Mouse (Mus musculus) embryonic facial prominence, embryonic 14.5 days (tissue): ENCODE data around the gene St6galnac4. TPM values are rescaled to one million over a fixed set of nuclear protein-coding genes. Genes with fewer than 3 reads are reported as not detected.

Source experiments
- ATAC-seq: fragments of 200-750 bp; cut with Nextera tagmentation; 2 replicates; pipeline ENCODE4 v1.8.0; 2017; ENCODE audit warnings: low read depth, moderate number of reproducible peaks, moderate TSS enrichment
- DNase-seq: peaks from one replicate; pipeline ENCODE4 v3.0.0-alpha.2; 2015; ENCODE audit warnings: low spot score
- H3K27ac ChIP-seq: fragments of 300-500 bp; sonication (generic); replicated peaks from 2 replicates; pipeline ENCODE4 v1.5.1; 2014; ENCODE audit warnings: low read depth, mild to moderate bottlenecking, low read length, moderate library complexity
- H3K27me3 ChIP-seq: fragments of 300-500 bp; sonication (generic); replicated peaks from 2 replicates; pipeline ENCODE4 v1.6.1; 2014; ENCODE audit warnings: low read length; ENCODE audit not compliant: control insufficient read depth, insufficient read depth
- H3K36me3 ChIP-seq: fragments of 300-500 bp; sonication (generic); 2 replicates; pipeline ENCODE4 v1.6.1; 2014; ENCODE audit warnings: low read length, mixed read lengths; ENCODE audit not compliant: control insufficient read depth, insufficient read depth
- H3K4me1 ChIP-seq: fragments of 300-500 bp; sonication (generic); 2 replicates; pipeline ENCODE4 v1.6.1; 2014; ENCODE audit warnings: antibody characterized with exemption, low read length; ENCODE audit not compliant: control insufficient read depth, insufficient read depth
- H3K4me2 ChIP-seq: fragments of 300-500 bp; sonication (generic); 2 replicates; pipeline ENCODE4 v1.6.1; 2014; ENCODE audit warnings: low read depth, mild to moderate bottlenecking, low read length, moderate library complexity, mixed read lengths
- H3K4me3 ChIP-seq: fragments of 300-500 bp; sonication (generic); 2 replicates; pipeline ENCODE4 v1.5.1; 2014; ENCODE audit warnings: low read depth, mild to moderate bottlenecking, low read length
- H3K9ac ChIP-seq: fragments of 300-500 bp; sonication (generic); 2 replicates; pipeline ENCODE4 v1.6.1; 2014; ENCODE audit warnings: low read depth, mild to moderate bottlenecking, low read length, moderate library complexity, mixed read lengths
- H3K9me3 ChIP-seq: fragments of 300-500 bp; sonication (generic); 2 replicates; pipeline ENCODE4 v1.6.1; 2016; ENCODE audit warnings: low read length; ENCODE audit not compliant: control insufficient read depth
- WGBS: fragments of 180-500 bp; shearing (Covaris S2); extraction: QIAGEN DNeasy Blood & Tissue Kit; methylation state at CpG from one replicate; pipeline ENCODE4 v1.1.7; 2014; 5-methylcytosine and 5-hydroxymethylcytosine counted together
- polyA plus RNA-seq: library from polyadenylated mRNA; unstranded; fragments of >200 nt; fragmentation: Nextera tagmentation; extraction: Ambion mirVana; gene quantifications from 2 replicates; pipeline ENCODE4 v1.2.1, GENCODE M21; 2014

Gene St6galnac4
- polyA plus RNA-seq, 1 experiment from 2014 or later = 41.0 TPM

DNA sequence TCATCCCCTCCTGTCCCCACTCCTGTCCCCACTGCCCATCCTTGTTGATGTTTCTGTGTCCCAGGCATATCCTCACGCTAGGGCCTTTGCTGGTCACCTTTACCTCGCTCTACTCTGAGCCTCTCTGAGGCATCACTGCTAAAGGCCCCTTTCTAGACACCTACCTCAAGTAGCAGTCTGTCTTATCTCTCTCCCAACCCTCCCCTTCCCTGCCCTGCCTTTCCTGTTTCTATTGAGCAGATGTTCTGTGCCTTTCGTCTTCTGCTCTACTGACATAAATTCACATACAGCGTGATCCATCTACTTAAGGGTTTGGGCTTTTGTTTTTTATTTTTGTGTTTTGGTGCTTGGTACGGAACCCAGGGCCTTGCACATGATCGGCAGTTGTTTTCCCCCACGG, 30.9 kb upstream of the St6galnac4 start:
- Histone ChIP-seq H3K4me2 (no peak overlapping the region), H3K9me3 (no peaks in the 10 kb centered on the region), H3K9ac (no peak overlapping the region), H3K4me3 (no peak overlapping the region), H3K4me1 (peaks cover 28% of the 10 kb centered on the region), H3K27ac (peak overlapping the region; percentile 45), H3K27me3 (no peaks in the 10 kb centered on the region), H3K36me3 (0 out of 2 replicates have a peak, but pooled peaks cover 3% of the 10 kb centered on the region)
- DNase-seq (no peak), ATAC-seq (no peak)
- 71% methylated on average over 7 of the region's 7 CpGs for WGBS

DNA sequence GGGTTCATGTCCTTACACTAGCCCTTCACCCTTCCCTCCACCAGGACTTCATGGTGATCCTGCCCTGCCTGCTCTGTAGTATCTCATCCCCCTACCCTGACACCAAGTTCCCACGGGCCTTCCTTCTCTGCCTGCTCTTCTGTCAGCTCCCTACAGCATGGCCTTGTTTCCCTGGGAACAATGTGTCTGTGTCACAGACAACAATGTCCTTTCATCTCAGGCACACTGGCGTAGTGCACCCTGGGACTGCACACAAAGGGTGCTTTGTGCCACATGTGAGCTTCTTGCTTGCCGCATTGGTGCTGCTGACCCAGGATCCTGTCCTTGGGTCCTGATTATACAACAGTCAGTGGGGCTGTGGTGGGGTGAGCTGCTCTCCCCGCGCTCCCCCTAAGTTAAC, 27.3 kb upstream of the St6galnac4 start:
- Histone ChIP-seq H3K4me1 (peaks cover 23% of the 10 kb centered on the region), H3K9me3 (no peaks in the 10 kb centered on the region), H3K9ac (no peak overlapping the region), H3K4me3 (no peak overlapping the region), H3K27me3 (no peaks in the 10 kb centered on the region), H3K36me3 (peaks cover 29% of the 10 kb centered on the region), H3K4me2 (no peak overlapping the region), H3K27ac (no peak overlapping the region; the same call in 1 of the 2 replicates)
- ATAC-seq = peak; percentile 68; the same call in 1 of the 2 replicates
- WGBS = 31% methylated on average over 5 of the region's 5 CpGs
- peak; percentile 73 for DNase-seq

DNA sequence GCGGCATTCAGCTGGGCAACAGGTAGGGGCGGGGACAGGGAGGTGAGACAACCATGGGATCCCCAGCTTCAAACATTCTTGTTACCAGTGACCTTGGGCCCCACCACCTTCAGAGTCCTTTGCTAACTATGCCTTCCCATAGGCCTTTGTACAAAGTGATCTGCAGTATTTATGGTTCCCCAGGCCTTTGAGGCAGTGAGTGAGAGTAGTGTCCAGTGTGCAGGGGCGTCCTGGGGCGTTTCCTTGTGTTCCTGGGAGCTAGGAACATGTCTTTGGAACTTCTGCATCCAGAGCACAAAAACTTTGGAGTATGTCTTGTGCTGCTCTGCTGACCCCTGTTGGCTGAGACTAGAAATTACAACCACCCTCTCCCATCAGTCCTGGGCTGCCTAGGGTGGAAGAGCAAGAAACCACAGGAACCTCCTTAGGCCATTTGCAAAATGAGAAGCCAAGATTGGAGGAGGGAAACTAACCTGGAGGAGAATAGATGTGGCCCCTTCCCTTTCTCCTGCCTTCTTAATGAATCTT, 20.3 kb upstream of the St6galnac4 start:
- ATAC-seq (no peak), DNase-seq (peak; percentile 78)
- Histone ChIP-seq H3K9me3 (no peaks in the 10 kb centered on the region), H3K4me1 (peaks cover 4% of the 10 kb centered on the region), H3K27ac (no peak overlapping the region), H3K4me2 (no peak overlapping the region), H3K9ac (no peak overlapping the region), H3K27me3 (no peaks in the 10 kb centered on the region), H3K4me3 (no peak overlapping the region), H3K36me3 (peaks cover 66% of the 10 kb centered on the region)
- WGBS = 32% methylated on average over 4 of the region's 4 CpGs

DNA sequence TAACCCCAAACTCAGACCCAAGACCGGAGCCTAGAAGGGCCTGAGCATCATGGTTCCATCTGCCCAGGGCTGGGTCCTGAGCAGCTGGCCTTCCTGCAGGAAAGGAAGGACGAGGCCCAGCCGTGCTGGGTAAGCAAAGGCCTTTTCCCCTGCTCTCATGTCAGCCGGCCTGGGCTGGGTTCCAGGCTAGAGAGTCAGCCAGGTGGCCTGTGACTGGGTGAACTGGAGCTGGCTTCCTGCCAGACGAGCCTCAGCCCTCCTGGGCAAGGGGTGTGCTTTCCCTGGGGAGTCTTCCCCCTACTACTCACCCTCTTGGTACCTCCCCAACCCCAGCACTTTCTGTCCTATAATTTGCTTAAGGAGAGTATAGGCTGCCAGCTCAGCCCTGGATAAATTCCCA, 18.7 kb upstream of the St6galnac4 start:
- peaks cover 7% of the 10 kb centered on the region for H3K4me1 ChIP-seq
- H3K27me3 ChIP-seq = no peaks in the 10 kb centered on the region
- H3K4me2 ChIP-seq = no peak overlapping the region
- no peak overlapping the region for H3K27ac ChIP-seq
- 73% methylated on average over 5 of the region's 5 CpGs for WGBS
- no peak overlapping the region for H3K9ac ChIP-seq
- no peak for DNase-seq
- peaks cover 65% of the 10 kb centered on the region for H3K36me3 ChIP-seq
- H3K4me3 ChIP-seq = no peak overlapping the region
- H3K9me3 ChIP-seq = no peaks in the 10 kb centered on the region
- no peak for ATAC-seq

DNA sequence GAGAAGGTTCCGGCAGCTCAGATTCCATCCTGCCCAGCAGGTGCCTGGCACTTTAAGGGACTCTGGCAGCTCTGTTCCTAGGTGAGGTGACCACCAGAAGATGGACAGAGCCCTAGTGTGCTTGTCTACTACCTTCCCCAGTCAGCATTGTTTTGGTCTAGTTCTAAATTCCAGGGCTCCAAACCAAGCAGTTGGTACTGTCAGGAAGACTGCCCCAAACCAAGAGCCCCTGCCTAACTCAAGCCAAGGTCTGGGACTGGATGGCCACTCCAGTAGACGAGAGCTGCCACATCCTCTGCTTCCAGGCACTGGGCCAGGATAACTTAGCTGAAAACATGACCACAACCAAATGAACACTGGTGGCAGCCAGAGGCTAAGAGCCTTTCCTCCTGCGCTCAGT, 18.0 kb upstream of the St6galnac4 start:
- H3K4me2 ChIP-seq = no peak overlapping the region
- H3K4me1 ChIP-seq = peaks cover 7% of the 10 kb centered on the region
- peaks cover 57% of the 10 kb centered on the region for H3K36me3 ChIP-seq
- WGBS = 89% methylated on average over 3 of the region's 3 CpGs
- ATAC-seq = no peak
- H3K4me3 ChIP-seq = no peak overlapping the region
- H3K9me3 ChIP-seq = no peaks in the 10 kb centered on the region
- DNase-seq = no peak
- H3K27ac ChIP-seq = no peak overlapping the region
- H3K27me3 ChIP-seq = no peaks in the 10 kb centered on the region
- H3K9ac ChIP-seq = no peak overlapping the region

DNA sequence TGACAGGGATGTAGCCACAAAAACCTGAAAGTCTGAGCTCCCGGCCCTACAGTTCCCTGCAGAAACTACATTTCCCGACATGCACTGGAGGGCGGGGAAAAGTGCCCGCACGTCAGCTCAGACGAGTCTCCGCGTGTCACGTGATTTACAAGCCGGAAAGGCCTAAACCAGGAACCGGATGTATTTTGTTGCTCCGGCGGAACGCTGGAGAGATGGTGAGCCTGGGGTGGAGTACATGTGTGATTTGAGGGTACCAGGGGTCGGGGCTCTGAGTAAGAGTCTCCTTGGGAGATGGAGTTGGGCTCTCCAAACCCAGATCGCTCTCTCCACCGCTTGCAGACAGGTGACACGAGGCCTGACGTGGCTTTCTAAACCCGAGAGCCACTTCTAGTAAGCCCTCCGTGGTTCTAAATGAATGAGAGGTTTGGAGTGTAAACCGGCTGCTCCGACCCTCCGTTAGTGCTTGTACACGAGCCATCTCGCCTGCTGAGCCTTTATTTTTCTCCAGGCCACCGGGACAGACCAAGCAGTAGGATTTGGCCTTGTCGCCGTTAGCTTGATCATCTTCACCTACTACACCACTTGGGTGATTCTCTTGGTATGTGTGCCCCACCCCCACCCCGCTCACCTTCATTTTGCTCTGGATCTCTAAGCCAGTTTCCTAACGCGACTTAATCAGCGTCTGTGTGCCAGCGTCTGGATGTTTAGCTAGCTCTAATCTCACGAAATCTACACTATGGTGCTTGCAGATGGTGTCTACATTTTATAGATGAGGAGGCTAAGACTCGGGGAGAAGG, 16.0 kb upstream of the St6galnac4 start, which contains the start of gene Dpm2:
Gene Dpm2, plus strand, starts transcription at position 161 of the 797 bp plus-strand sequence.
- Histone ChIP-seq H3K9me3 (no peaks in the 10 kb centered on the region), H3K4me2 (peak within 1 kb of the TSS; percentile 96), H3K36me3 (peaks cover 38% of the 10 kb centered on the region), H3K27ac (peak within 1 kb of the TSS; percentile 71), H3K9ac (peak within 1 kb of the TSS; percentile 82), H3K4me3 (peak within 1 kb of the TSS; percentile 80), H3K4me1 (peaks cover 7% of the 10 kb centered on the region), H3K27me3 (no peaks in the 10 kb centered on the region)
- peak; percentile 87 for ATAC-seq
- DNase-seq = peak; percentile 97
- WGBS = 2% methylated on average over 36 of the region's 36 CpGs

DNA sequence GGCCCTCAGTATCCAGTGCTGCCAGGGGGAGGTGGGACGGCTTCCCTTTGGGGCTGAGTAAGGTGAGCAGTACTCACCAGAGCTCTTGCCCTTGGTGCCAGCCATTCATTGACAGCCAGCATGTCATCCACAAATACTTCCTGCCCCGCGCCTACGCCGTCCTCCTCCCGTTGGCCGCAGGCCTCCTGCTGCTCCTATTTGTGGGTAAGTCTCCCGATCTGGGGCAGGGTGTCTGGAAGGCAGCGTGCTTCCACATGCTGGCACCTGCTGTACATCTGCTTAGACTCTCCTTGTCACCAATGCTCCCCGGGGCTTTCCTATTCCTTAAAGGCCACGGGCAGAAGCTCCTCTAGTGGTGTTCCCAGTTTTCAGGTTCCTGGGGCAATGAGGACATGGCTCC, 14.7 kb upstream of the St6galnac4 start:
- WGBS = 91% methylated on average over 11 of the region's 11 CpGs
- ATAC-seq = no peak
- no peak overlapping the region for H3K4me3 ChIP-seq

DNA sequence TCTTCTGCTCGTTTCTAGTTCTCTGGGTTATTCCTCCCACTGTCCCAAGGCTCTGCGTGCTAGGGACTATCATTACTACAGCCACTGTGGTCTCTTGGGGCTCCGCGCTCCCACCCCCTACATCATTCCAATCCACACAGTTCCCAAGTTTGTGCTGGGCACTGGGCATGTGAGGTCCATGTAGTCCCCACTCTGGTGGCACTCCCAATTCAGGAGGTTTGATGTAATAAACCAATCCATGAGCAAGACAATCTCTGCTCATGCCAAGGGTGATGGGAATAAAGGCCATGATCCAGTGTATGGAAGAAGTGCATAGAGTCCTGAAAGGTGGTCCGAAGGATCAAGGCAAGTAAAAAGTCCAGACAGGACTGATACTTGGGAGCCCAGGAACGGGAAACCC, 12.4 kb upstream of the St6galnac4 start, which contains the start of gene Pip5kl1:
Gene Pip5kl1, plus strand, starts transcription at position 301 of the 400 bp plus-strand sequence.
- Histone ChIP-seq H3K27ac (no peak within 1 kb of the TSS), H3K9ac (peak within 1 kb of the TSS; percentile 58), H3K27me3 (peaks cover 6% of the 10 kb centered on the region; the same call in 1 of the 2 replicates), H3K4me2 (peak within 1 kb of the TSS; percentile 86), H3K9me3 (no peaks in the 10 kb centered on the region), H3K4me1 (peaks cover 7% of the 10 kb centered on the region), H3K4me3 (peak within 1 kb of the TSS; percentile 40), H3K36me3 (peaks cover 8% of the 10 kb centered on the region; the same call in 1 of the 2 replicates)
- WGBS = 77% methylated on average over 6 of the region's 6 CpGs
- DNase-seq = no peak
- no peak for ATAC-seq

More for the DNA sequence above, 14.7 kb upstream of the St6galnac4 start:
- H3K36me3 ChIP-seq = peaks cover 27% of the 10 kb centered on the region
- H3K9ac ChIP-seq = no peak overlapping the region
- H3K9me3 ChIP-seq = no peaks in the 10 kb centered on the region
- H3K27me3 ChIP-seq = no peaks in the 10 kb centered on the region
- H3K4me1 ChIP-seq = peaks cover 7% of the 10 kb centered on the region
- DNase-seq = no peak
- no peak overlapping the region for H3K4me2 ChIP-seq
- H3K27ac ChIP-seq = no peak overlapping the region
